Mouse (Mus musculus) left cerebral cortex, adult 18-20 months (tissue): ENCODE results near the gene Nfam1. TPM values are rescaled to one million over a fixed set of nuclear protein-coding genes. Genes with fewer than 3 reads are reported as not detected.

ENCODE experiments used
- DNase-seq, 2 experiments: peaks; one replicate each; pipeline ENCODE4 v3.0.0; 2021 to 2022; ENCODE audit warnings: low spot score in 2 of 2, mixed read lengths in 1 of 2
- total RNA-seq, 2 experiments: library from RNA; stranded (reverse); gene quantifications; 2 replicates each; pipeline ENCODE4 v1.2.3; 2021

Nfam1 gene
- total RNA-seq, 2 experiments from 2014 or later: 2.4 to 2.6 TPM

GRCm38 (mm10) chr15:82996431-82996830 is 36.7 kb downstream of the Nfam1 start:
- DNase-seq: no peak

- peak in 1 of 2 experiments; percentile 47 for DNase-seq
Observed at GRCm38 (mm10) chr15:82995239-82995638, 37.9 kb downstream of the Nfam1 start.

- DNase-seq: no peak
Observed at GRCm38 (mm10) chr15:82992911-82993310, 40.2 kb downstream of the Nfam1 start.

- no peak for DNase-seq
Observed at GRCm38 (mm10) chr15:82992079-82992783, 40.9 kb downstream of the Nfam1 start.

- DNase-seq: no peak
Observed at GRCm38 (mm10) chr15:82989190-82989704, 43.9 kb downstream of the Nfam1 start.

- peak; percentile 96 to 97 for DNase-seq
Observed at GRCm38 (mm10) chr15:82987732-82988112, 45.4 kb downstream of the Nfam1 start, which contains the start of gene Tcf20. Tcf20 (minus strand) TSS chr15:82987872.

- DNase-seq: peak in 1 of 2 experiments; percentile 27
Observed at GRCm38 (mm10) chr15:82987014-82987731, 45.9 kb downstream of the Nfam1 start.

- DNase-seq: no peak
Observed at GRCm38 (mm10) chr15:82984574-82984973, 48.5 kb downstream of the Nfam1 start.

- no peak for DNase-seq
Observed at GRCm38 (mm10) chr15:82984097-82984496, 49.0 kb downstream of the Nfam1 start.

GRCm38 (mm10) chr15:82983416-82984026 is 49.6 kb downstream of the Nfam1 start:
- no peak for DNase-seq

- DNase-seq: no peak
Observed at GRCm38 (mm10) chr15:82982724-82983415, 50.2 kb downstream of the Nfam1 start.

- DNase-seq: no peak
Observed at GRCm38 (mm10) chr15:82981676-82982520, 51.2 kb downstream of the Nfam1 start.

GRCm38 (mm10) chr15:82979531-82979930 is 53.6 kb downstream of the Nfam1 start:
- DNase-seq: no peak

- DNase-seq: no peak
Observed at GRCm38 (mm10) chr15:82974471-82974870, 58.6 kb downstream of the Nfam1 start.

- DNase-seq: no peak
Observed at GRCm38 (mm10) chr15:82969206-82969721, 63.8 kb downstream of the Nfam1 start.

GRCm38 (mm10) chr15:82968449-82968848 is 64.7 kb downstream of the Nfam1 start:
- peak; percentile 36 to 58 for DNase-seq

GRCm38 (mm10) chr15:82967947-82968346 is 65.2 kb downstream of the Nfam1 start:
- no peak for DNase-seq

GRCm38 (mm10) chr15:82964266-82964825 is 68.8 kb downstream of the Nfam1 start:
- DNase-seq: no peak

GRCm38 (mm10) chr15:82963556-82964156 is 69.5 kb downstream of the Nfam1 start:
- no peak for DNase-seq
